Mouse (Mus musculus): Measurements from ENCODE around the gene Snrpd3. TPM values are rescaled to one million over a fixed set of nuclear protein-coding genes. Genes with fewer than 3 reads are reported as not detected.

Gene Snrpd3
- polyA plus RNA-seq, 1 experiment: 506 TPM

DNA sequence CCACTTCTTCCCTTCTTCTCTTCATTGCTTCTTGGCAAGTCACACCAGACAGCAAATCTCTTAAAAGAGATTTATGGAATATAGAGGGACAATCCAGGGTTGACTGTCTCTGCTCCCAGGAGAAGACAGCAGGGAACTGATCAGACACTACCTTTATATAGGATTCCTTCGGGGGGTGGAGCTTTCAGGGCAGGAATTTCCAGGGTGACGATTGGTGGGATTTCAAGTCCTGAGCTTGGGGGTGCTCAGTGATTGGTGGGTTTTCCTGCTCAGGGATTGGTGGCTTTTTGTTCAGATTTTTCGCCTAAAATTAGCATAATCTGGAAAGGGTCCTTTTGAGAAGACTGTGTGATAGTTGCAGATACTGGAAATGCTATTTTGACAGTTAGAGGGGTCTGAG, 30.2 kb upstream of the Snrpd3 start:
- Histone ChIP-seq H3K4me3 (ENCODE audit: low read depth, low read length) (no peak overlapping the region), H3K27me3 (ENCODE audit: control insufficient read depth, insufficient read depth, low read length, poor library complexity, severe bottlenecking) (no peaks in the 10 kb centered on the region), H3K9ac (ENCODE audit: low read depth, poor library complexity, severe bottlenecking) (no peak overlapping the region), H3K4me1 (ENCODE audit: control insufficient read depth, insufficient read depth, low read length) (no peaks in the 10 kb centered on the region), H3K36me3 (ENCODE audit: control insufficient read depth, insufficient read depth, low read length, poor library complexity, severe bottlenecking) (no peaks in the 10 kb centered on the region), H3K9me3 (replicated peaks; ENCODE audit: control insufficient read depth, insufficient read depth, low read length, poor library complexity, severe bottlenecking) (no peaks in the 10 kb centered on the region), H3K27ac (ENCODE audit: insufficient read depth, low read length) (no peak overlapping the region)
- no peak for TF ChIP-seq POLR2A (IDR thresholded peaks at IDR 0.05; ENCODE audit: insufficient read depth, low read length)
- TF ChIP-seq CTCF (IDR thresholded peaks at IDR 0.05; ENCODE audit: low read depth, low read length): no peak
- TF ChIP-seq EP300 (IDR thresholded peaks at IDR 0.05; ENCODE audit: insufficient read depth, low read depth, low read length): no peak

GRCm38 (mm10) chr10:75489522-75489921, 27.8 kb upstream of the Snrpd3 start:
- H3K9ac ChIP-seq (ENCODE audit: low read depth, poor library complexity, severe bottlenecking): no peak overlapping the region
- no peak for TF ChIP-seq POLR2A (IDR thresholded peaks at IDR 0.05; ENCODE audit: insufficient read depth, low read length)
- no peak for TF ChIP-seq CTCF (IDR thresholded peaks at IDR 0.05; ENCODE audit: low read depth, low read length)
- TF ChIP-seq EP300 (IDR thresholded peaks at IDR 0.05; ENCODE audit: insufficient read depth, low read depth, low read length): no peak
- H3K4me3 ChIP-seq (ENCODE audit: low read depth, low read length): no peak overlapping the region
- H3K4me1 ChIP-seq (ENCODE audit: control insufficient read depth, insufficient read depth, low read length): no peaks in the 10 kb centered on the region
- H3K9me3 ChIP-seq (replicated peaks; ENCODE audit: control insufficient read depth, insufficient read depth, low read length, poor library complexity, severe bottlenecking): no peaks in the 10 kb centered on the region
- no peak overlapping the region for H3K27ac ChIP-seq (ENCODE audit: insufficient read depth, low read length)
- H3K36me3 ChIP-seq (ENCODE audit: control insufficient read depth, insufficient read depth, low read length, poor library complexity, severe bottlenecking): no peaks in the 10 kb centered on the region
- no peaks in the 10 kb centered on the region for H3K27me3 ChIP-seq (ENCODE audit: control insufficient read depth, insufficient read depth, low read length, poor library complexity, severe bottlenecking)

GRCm38 (mm10) chr10:75490731-75491130, 26.6 kb upstream of the Snrpd3 start:
- Histone ChIP-seq H3K27ac (ENCODE audit: insufficient read depth, low read length) (no peak overlapping the region), H3K9me3 (replicated peaks; ENCODE audit: control insufficient read depth, insufficient read depth, low read length, poor library complexity, severe bottlenecking) (no peaks in the 10 kb centered on the region), H3K9ac (ENCODE audit: low read depth, poor library complexity, severe bottlenecking) (no peak overlapping the region), H3K36me3 (ENCODE audit: control insufficient read depth, insufficient read depth, low read length, poor library complexity, severe bottlenecking) (no peaks in the 10 kb centered on the region), H3K4me3 (ENCODE audit: low read depth, low read length) (no peak overlapping the region), H3K4me1 (ENCODE audit: control insufficient read depth, insufficient read depth, low read length) (no peaks in the 10 kb centered on the region), H3K27me3 (ENCODE audit: control insufficient read depth, insufficient read depth, low read length, poor library complexity, severe bottlenecking) (no peaks in the 10 kb centered on the region)
- TF ChIP-seq CTCF (IDR thresholded peaks at IDR 0.05; ENCODE audit: low read depth, low read length) (no peak), POLR2A (IDR thresholded peaks at IDR 0.05; ENCODE audit: insufficient read depth, low read length) (no peak), EP300 (IDR thresholded peaks at IDR 0.05; ENCODE audit: insufficient read depth, low read depth, low read length) (no peak)

GRCm38 (mm10) chr10:75491234-75491935, 26.0 kb upstream of the Snrpd3 start:
- TF ChIP-seq CTCF (IDR thresholded peaks at IDR 0.05; ENCODE audit: low read depth, low read length) (no peak), EP300 (IDR thresholded peaks at IDR 0.05; ENCODE audit: insufficient read depth, low read depth, low read length) (no peak), POLR2A (IDR thresholded peaks at IDR 0.05; ENCODE audit: insufficient read depth, low read length) (no peak)
- no peaks in the 10 kb centered on the region for H3K4me1 ChIP-seq (ENCODE audit: control insufficient read depth, insufficient read depth, low read length)
- H3K4me3 ChIP-seq (ENCODE audit: low read depth, low read length): no peak overlapping the region

DNA sequence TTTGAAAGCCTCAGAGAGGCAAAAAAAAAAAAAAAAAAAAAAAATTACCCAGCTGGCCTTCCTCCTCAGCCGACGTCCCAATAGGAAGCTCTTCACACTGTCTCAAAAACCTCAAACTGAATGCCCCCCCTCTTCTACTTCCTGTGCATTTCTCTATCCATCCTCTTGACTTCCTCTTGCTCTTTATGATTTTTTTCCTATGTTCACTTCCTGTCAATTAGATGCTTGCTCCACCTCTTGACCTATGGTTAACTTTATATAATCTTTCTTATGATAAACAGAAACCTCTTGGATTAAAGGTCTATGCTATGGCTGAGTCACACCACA, 25.5 kb upstream of the Snrpd3 start:
- no peaks in the 10 kb centered on the region for H3K4me1 ChIP-seq (ENCODE audit: control insufficient read depth, insufficient read depth, low read length)
- H3K27ac ChIP-seq (ENCODE audit: insufficient read depth, low read length): no peak overlapping the region
- H3K9me3 ChIP-seq (replicated peaks; ENCODE audit: control insufficient read depth, insufficient read depth, low read length, poor library complexity, severe bottlenecking): no peaks in the 10 kb centered on the region
- no peak overlapping the region for H3K9ac ChIP-seq (ENCODE audit: low read depth, poor library complexity, severe bottlenecking)
- no peaks in the 10 kb centered on the region for H3K27me3 ChIP-seq (ENCODE audit: control insufficient read depth, insufficient read depth, low read length, poor library complexity, severe bottlenecking)
- no peak overlapping the region for H3K4me3 ChIP-seq (ENCODE audit: low read depth, low read length)
- no peaks in the 10 kb centered on the region for H3K36me3 ChIP-seq (ENCODE audit: control insufficient read depth, insufficient read depth, low read length, poor library complexity, severe bottlenecking)
- TF ChIP-seq POLR2A (IDR thresholded peaks at IDR 0.05; ENCODE audit: insufficient read depth, low read length) (no peak), EP300 (IDR thresholded peaks at IDR 0.05; ENCODE audit: insufficient read depth, low read depth, low read length) (no peak), CTCF (IDR thresholded peaks at IDR 0.05; ENCODE audit: low read depth, low read length) (no peak)

More at GRCm38 (mm10) chr10:75491234-75491935, 26.0 kb upstream of the Snrpd3 start:
- Histone ChIP-seq H3K27me3 (ENCODE audit: control insufficient read depth, insufficient read depth, low read length, poor library complexity, severe bottlenecking) (no peaks in the 10 kb centered on the region), H3K9ac (ENCODE audit: low read depth, poor library complexity, severe bottlenecking) (no peak overlapping the region), H3K27ac (ENCODE audit: insufficient read depth, low read length) (no peak overlapping the region), H3K36me3 (ENCODE audit: control insufficient read depth, insufficient read depth, low read length, poor library complexity, severe bottlenecking) (no peaks in the 10 kb centered on the region), H3K9me3 (replicated peaks; ENCODE audit: control insufficient read depth, insufficient read depth, low read length, poor library complexity, severe bottlenecking) (no peaks in the 10 kb centered on the region)

GRCm38 (mm10) chr10:75495304-75495703, 22.0 kb upstream of the Snrpd3 start:
- Histone ChIP-seq H3K4me1 (ENCODE audit: control insufficient read depth, insufficient read depth, low read length) (no peaks in the 10 kb centered on the region), H3K9me3 (replicated peaks; ENCODE audit: control insufficient read depth, insufficient read depth, low read length, poor library complexity, severe bottlenecking) (no peaks in the 10 kb centered on the region)

More at GRCm38 (mm10) chr10:75495304-75495703, 22.0 kb upstream of the Snrpd3 start:
- H3K36me3 ChIP-seq (ENCODE audit: control insufficient read depth, insufficient read depth, low read length, poor library complexity, severe bottlenecking): no peaks in the 10 kb centered on the region
- no peak overlapping the region for H3K27ac ChIP-seq (ENCODE audit: insufficient read depth, low read length)
- no peak overlapping the region for H3K4me3 ChIP-seq (ENCODE audit: low read depth, low read length)
- no peak for TF ChIP-seq CTCF (IDR thresholded peaks at IDR 0.05; ENCODE audit: low read depth, low read length)
- no peak for TF ChIP-seq POLR2A (IDR thresholded peaks at IDR 0.05; ENCODE audit: insufficient read depth, low read length)
- TF ChIP-seq EP300 (IDR thresholded peaks at IDR 0.05; ENCODE audit: insufficient read depth, low read depth, low read length): no peak
- H3K27me3 ChIP-seq (ENCODE audit: control insufficient read depth, insufficient read depth, low read length, poor library complexity, severe bottlenecking): no peaks in the 10 kb centered on the region
- H3K9ac ChIP-seq (ENCODE audit: low read depth, poor library complexity, severe bottlenecking): no peak overlapping the region
